Mouse (Mus musculus) CH12.LX (cell line): ENCODE measurements around the gene Gprin1.

Experiments used
- BHLHE40 ChIP-seq: IDR thresholded peaks from 2 replicates; pipeline ENCODE4 v1.6.1; 2011; ENCODE audit warnings: mild to moderate bottlenecking, low read depth, low read length, improper control_type of control experiment
- CHD1 ChIP-seq: IDR thresholded peaks from 2 replicates; pipeline ENCODE4 v1.6.1; 2012; ENCODE audit warnings: low read depth, low read length, improper control_type of control experiment, inconsistent platforms
- CTCF ChIP-seq, 2 experiments: IDR thresholded peaks in 1 of 2; conservative IDR thresholded peaks in 1 of 2; 2 replicates each; pipeline ENCODE4 v1.5.1; 2011 to 2012; ENCODE audit warnings: low read depth in 2 of 2, low read length in 2 of 2, improper control_type of control experiment in 1 of 2, inconsistent platforms in 1 of 2, mild to moderate bottlenecking in 1 of 2, moderate library complexity in 1 of 2
- GABPA ChIP-seq: IDR thresholded peaks from 2 replicates; pipeline ENCODE4 v1.6.1; 2012; ENCODE audit warnings: low read depth, low read length, improper control_type of control experiment, inconsistent platforms; ENCODE audit not compliant: insufficient replicate concordance
- HCFC1 ChIP-seq: IDR thresholded peaks from 2 replicates; pipeline ENCODE4 v1.6.1; 2012; ENCODE audit warnings: low read depth, mild to moderate bottlenecking, inconsistent platforms, low read length, improper control_type of control experiment
- JUN ChIP-seq: IDR thresholded peaks from 2 replicates; pipeline ENCODE4 v1.6.1; 2011; ENCODE audit warnings: low read depth, mild to moderate bottlenecking, low read length, improper control_type of control experiment, moderate library complexity; ENCODE audit not compliant: insufficient read depth
- KAT2A ChIP-seq: IDR thresholded peaks from 2 replicates; pipeline ENCODE4 v1.6.1; 2012; ENCODE audit warnings: low read length, improper control_type of control experiment, inconsistent platforms; ENCODE audit not compliant: insufficient replicate concordance
- MAFK ChIP-seq: IDR thresholded peaks from 2 replicates; pipeline ENCODE4 v1.6.1; 2011; ENCODE audit warnings: low read length, improper control_type of control experiment; ENCODE audit not compliant: insufficient replicate concordance
- MAX ChIP-seq: IDR thresholded peaks from 2 replicates; pipeline ENCODE4 v1.6.1; 2011; ENCODE audit warnings: low read length, improper control_type of control experiment
- MYC ChIP-seq: IDR thresholded peaks from 2 replicates; pipeline ENCODE4 v1.6.1; 2011; ENCODE audit warnings: low read depth, mild to moderate bottlenecking, improper control_type of control experiment, low read length
- NRF1 ChIP-seq: IDR thresholded peaks from 2 replicates; pipeline ENCODE4 v1.6.1; 2014; ENCODE audit warnings: low read depth, mild to moderate bottlenecking, inconsistent platforms, low read length, improper control_type of control experiment, moderate library complexity
- POLR2A ChIP-seq: IDR thresholded peaks from 2 replicates; pipeline ENCODE4 v1.6.1; 2011; ENCODE audit warnings: low read depth, mild to moderate bottlenecking, improper control_type of control experiment, low read length
- UBTF ChIP-seq: IDR thresholded peaks from 2 replicates; pipeline ENCODE4 v1.6.1; 2012; ENCODE audit warnings: low read depth, mild to moderate bottlenecking, inconsistent platforms, low read length, improper control_type of control experiment, moderate library complexity
- ZMIZ1 ChIP-seq: IDR thresholded peaks from 2 replicates; pipeline ENCODE4 v1.6.1; 2012; ENCODE audit warnings: low read depth, mild to moderate bottlenecking, inconsistent platforms, low read length, improper control_type of control experiment

DNA sequence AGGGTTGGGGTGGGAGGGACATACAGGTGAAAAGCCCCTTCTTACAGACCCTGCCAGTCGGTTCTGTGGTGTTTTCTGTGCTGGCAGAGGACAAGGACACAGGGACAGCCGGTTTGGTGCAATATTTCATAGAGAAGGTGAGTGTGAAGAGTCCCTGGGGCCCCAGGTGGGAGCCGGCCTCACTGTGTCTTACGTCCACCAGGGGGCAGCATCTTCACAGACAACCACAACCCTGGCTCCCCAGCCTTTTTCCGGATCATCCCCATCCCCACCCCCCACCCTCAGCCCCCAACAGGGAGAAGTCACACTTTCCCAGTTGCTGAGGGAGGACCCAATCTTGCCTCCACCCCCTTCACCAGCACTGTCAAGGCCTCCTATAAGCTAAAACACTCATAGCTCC lies 32.8 kb downstream of the Gprin1 start:
- no peak for TF ChIP-seq JUN
- no peak for TF ChIP-seq HCFC1
- no peak for TF ChIP-seq GABPA
- peak; percentile 11 to 79; a peak in 2 of 4 replicates for TF ChIP-seq CTCF (conservative IDR thresholded peaks at IDR 0.05 in 1 of 2, IDR thresholded peaks at IDR 0.05 in 1 of 2; ENCODE audit: low read depth in 2 of 2, low read length in 2 of 2)
- TF ChIP-seq CHD1 = no peak
- no peak for TF ChIP-seq POLR2A
- no peak for TF ChIP-seq UBTF
- TF ChIP-seq KAT2A = no peak
- TF ChIP-seq MAFK = no peak
- no peak for TF ChIP-seq ZMIZ1
- TF ChIP-seq MYC = no peak
- TF ChIP-seq MAX = no peak
- no peak for TF ChIP-seq NRF1
- no peak for TF ChIP-seq BHLHE40
